Mouse (Mus musculus) urinary bladder, adult 18-20 months (tissue): ENCODE measurements around the gene Ylpm1.

Experiments
- DNase-seq, 2 experiments: peaks; one replicate each; pipeline ENCODE4 v3.0.0; 2022; ENCODE audit warnings: low spot score in 2 of 2, mixed read lengths in 2 of 2

Gene Ylpm1

DNA sequence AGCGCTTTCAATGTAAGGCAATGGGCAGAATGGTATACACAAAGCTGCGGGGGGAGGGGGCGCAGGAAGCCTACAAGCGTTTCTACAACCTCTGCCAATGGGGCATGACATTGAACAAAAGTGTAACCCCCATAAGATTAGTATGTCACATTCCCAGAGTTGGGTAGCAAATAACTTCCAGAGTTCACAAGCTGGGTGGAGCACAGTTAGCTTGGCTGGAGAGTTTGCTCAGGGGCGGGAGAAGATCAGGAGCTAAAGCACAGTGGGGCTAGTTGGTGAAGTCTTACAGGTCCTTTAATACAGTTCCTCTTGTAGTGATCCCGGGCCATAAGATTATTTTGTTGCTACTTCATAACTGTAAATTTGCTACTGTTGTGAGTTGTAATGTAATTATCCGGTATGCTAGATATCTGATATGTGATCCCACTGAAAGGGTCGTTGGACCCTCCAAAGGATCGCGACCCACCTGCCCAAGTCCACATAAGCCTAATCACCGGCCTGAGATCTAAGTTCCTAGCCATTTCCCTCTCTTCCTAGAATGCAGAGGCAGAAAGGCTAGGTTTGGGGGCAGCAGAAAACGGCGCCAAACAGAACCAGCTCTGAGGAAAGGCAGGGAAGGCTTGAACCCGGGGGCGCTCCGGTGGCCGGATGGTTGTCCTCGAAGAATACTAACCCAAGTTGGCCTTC lies 114.0 kb downstream of the Ylpm1 start:
- no peak for DNase-seq

DNA sequence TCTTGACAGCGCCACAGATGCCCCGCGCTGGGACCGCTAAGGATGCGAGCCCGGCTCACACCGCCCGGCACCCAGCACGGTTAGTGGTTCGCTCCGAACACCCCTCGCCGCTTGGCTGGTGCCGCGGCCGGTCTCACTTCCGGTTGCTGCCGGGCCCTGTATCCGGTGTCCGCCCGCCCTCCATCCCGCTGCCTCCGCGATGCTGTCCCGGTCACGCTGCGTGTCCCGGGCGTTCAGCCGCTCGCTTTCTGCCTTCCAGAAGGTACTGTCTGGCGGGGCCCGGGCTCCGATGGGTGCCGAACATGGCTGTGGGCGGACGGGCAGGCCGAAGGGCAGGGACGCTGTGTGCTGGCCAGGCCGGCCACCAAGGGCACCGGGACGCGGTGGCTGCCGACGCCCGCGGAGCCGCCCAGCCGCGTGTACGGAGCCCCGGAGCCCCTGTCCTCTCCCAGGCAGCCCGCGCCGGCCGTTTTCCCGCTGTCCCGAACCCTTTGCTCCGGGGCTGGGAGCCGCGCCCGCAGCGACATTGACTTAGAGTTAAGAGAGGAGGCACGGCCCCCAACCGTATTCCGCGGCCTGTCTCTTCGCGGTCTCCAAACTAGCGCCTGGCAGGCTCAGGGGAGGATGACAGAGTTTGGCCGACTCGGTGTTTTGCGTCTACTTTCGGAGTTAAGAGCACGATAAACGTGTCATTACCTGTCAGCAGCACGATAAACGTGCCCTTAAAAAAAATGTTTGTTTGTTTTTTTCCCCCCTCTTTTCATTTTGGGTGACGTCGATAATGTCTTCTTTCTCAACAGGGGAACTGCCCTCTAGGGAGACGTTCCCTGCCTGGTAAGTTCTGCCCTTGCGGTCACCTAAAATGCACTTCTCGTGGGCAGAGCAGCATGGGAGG lies 114.8 kb downstream of the Ylpm1 start, which contains the start of the genes Prox2 and Dlst:
Gene Prox2 (minus strand): TSS at position 62 of the 895 bp plus-strand sequence.
Gene Dlst (plus strand): TSS at position 136 of the 895 bp plus-strand sequence.
- peak; percentile 76 to 90 for DNase-seq

GRCm38 (mm10) chr12:85112550-85113251 lies 116.6 kb downstream of the Ylpm1 start:
- DNase-seq: no peak

GRCm38 (mm10) chr12:85113337-85113736 lies 117.2 kb downstream of the Ylpm1 start:
- DNase-seq: no peak

GRCm38 (mm10) chr12:85113917-85114316 lies 117.8 kb downstream of the Ylpm1 start:
- no peak for DNase-seq

GRCm38 (mm10) chr12:85115678-85116077 lies 119.6 kb downstream of the Ylpm1 start:
- DNase-seq: no peak
